Mouse (Mus musculus) C2C12 (cell line): ENCODE measurements around the gene Ssrp1. TPM values are rescaled to one million over a fixed set of nuclear protein-coding genes. Genes with fewer than 3 reads are reported as not detected.

Experiments
- H3K27me3 ChIP-seq: one replicate; pipeline ENCODE4 v1.6.1; 2011; ENCODE audit not compliant: control insufficient read depth, insufficient read depth, insufficient read length
- H3K36me3 ChIP-seq: one replicate; pipeline ENCODE4 v1.6.1; 2011; ENCODE audit not compliant: control insufficient read depth, insufficient read depth
- H3K4me3 ChIP-seq: one replicate; pipeline ENCODE4 v1.5.1; 2011; ENCODE audit warnings: mild to moderate bottlenecking, control low read depth; ENCODE audit not compliant: poor library complexity, insufficient read depth, severe bottlenecking
- H3K79me2 ChIP-seq: one replicate; pipeline ENCODE4 v1.6.1; 2011; ENCODE audit not compliant: control insufficient read depth, insufficient read depth
- H3K79me3 ChIP-seq: one replicate; pipeline ENCODE4 v1.6.1; 2011; ENCODE audit warnings: low read depth, control low read depth
- H3ac ChIP-seq: one replicate; pipeline ENCODE3; 2011; ENCODE audit warnings: low read depth; ENCODE audit not compliant: control insufficient read depth, insufficient read length
- CEBPB ChIP-seq: IDR thresholded peaks from one replicate; pipeline ENCODE4 v1.6.1; 2011; ENCODE audit warnings: low read depth, mild to moderate bottlenecking, control low read depth, moderate library complexity
- CTCF ChIP-seq: IDR thresholded peaks from one replicate; pipeline ENCODE4 v1.5.1; 2011; ENCODE audit not compliant: control insufficient read depth, insufficient read depth, insufficient read length
- FOSL1 ChIP-seq: IDR thresholded peaks from one replicate; pipeline ENCODE4 v1.8.0; 2011; ENCODE audit warnings: mild to moderate bottlenecking, low read length; ENCODE audit not compliant: poor library complexity, insufficient read depth, severe bottlenecking
- MAX ChIP-seq: IDR thresholded peaks from one replicate; pipeline ENCODE4 v1.6.1; 2011; ENCODE audit warnings: mild to moderate bottlenecking, control low read depth
- MYOD1 ChIP-seq: IDR thresholded peaks from one replicate; pipeline ENCODE4 v1.6.1; 2011; ENCODE audit warnings: low read depth; ENCODE audit not compliant: control insufficient read depth, insufficient read length
- MYOG ChIP-seq: IDR thresholded peaks from one replicate; pipeline ENCODE4 v1.6.1; 2011; ENCODE audit not compliant: control insufficient read depth, insufficient read length; ENCODE audit errors: extremely low read depth
- USF1 ChIP-seq: IDR thresholded peaks from one replicate; pipeline ENCODE4 v1.6.1; 2011; ENCODE audit warnings: low read depth, mild to moderate bottlenecking, control low read depth, moderate library complexity
- long read RNA-seq, 2 experiments: library from polyadenylated mRNA; unstranded; transcript quantifications; one replicate each; pipeline ENCODE4 v2.0.0; 2019 to 2020
- polyA plus RNA-seq: library from polyadenylated mRNA; unstranded; fragments of >200 nt; fragmentation: generic; extraction: Trizol; gene quantifications from one replicate; pipeline ENCODE4 v1.2.1, GENCODE M21; 2012; ENCODE audit warnings: missing spikeins

The Ssrp1 gene
- polyA plus RNA-seq, result 195 TPM
- long read RNA-seq, experiment 1, transcript Ssrp1-201 (17 exons, 2,739 nt), result major isoform, 38 of 104 reads
- long read RNA-seq, experiment 1, partial matches to known transcripts, result 53 of 104 reads
- long read RNA-seq, experiment 1, other reads (novel, unspliced or antisense), result 10 of 104 reads
- long read RNA-seq, experiment 2, transcript Ssrp1-209 (17 exons, 2,721 nt), result minor isoform, 30 of 1,858 reads
- long read RNA-seq, experiment 2, transcript Ssrp1-201 (17 exons, 2,739 nt), result major isoform, 864 of 1,858 reads
- long read RNA-seq, experiment 2, transcript Ssrp1-204 (15 exons, 2,069 nt), result minor isoform, 18 of 1,858 reads
- long read RNA-seq, experiment 2, partial matches to known transcripts, result 850 of 1,858 reads
- long read RNA-seq, experiment 2, other reads (novel, unspliced or antisense), result 96 of 1,858 reads

GRCm38 (mm10) chr2:85037047-85038026 is at the start of gene Ssrp1, which contains the start of gene P2rx3:
Gene Ssrp1 (plus strand): TSS chr2:85037234.
Gene P2rx3 (minus strand): TSS chr2:85037462.
- peak within 1 kb of the TSS; percentile 100 for H3ac ChIP-seq
- H3K27me3 ChIP-seq, result no peaks in the 10 kb centered on the region

GRCm38 (mm10) chr2:84987930-84988329 is 49.1 kb upstream of the Ssrp1 start, which contains the start of gene Prg3:
Gene Prg3 (plus strand): TSS chr2:84988215.
- Histone ChIP-seq H3K4me3 (no peak within 1 kb of the TSS), H3ac (no peak within 1 kb of the TSS), H3K27me3 (peaks cover 11% of the 10 kb centered on the region), H3K79me2 (no peaks in the 10 kb centered on the region), H3K79me3 (no peaks in the 10 kb centered on the region), H3K36me3 (no peaks in the 10 kb centered on the region)
- TF ChIP-seq MAX (no peak), CEBPB (no peak), USF1 (no peak), FOSL1 (no peak), MYOG (no peak), CTCF (no peak), MYOD1 (no peak)

More at GRCm38 (mm10) chr2:85037047-85038026, at the start of gene Ssrp1, which contains the start of gene P2rx3:
- TF ChIP-seq FOSL1 (no peak), MAX (peak; percentile 57)
- peak within 1 kb of the TSS; percentile 98 for H3K4me3 ChIP-seq
- H3K36me3 ChIP-seq, result peaks cover 47% of the 10 kb centered on the region
- H3K79me3 ChIP-seq, result peaks cover 38% of the 10 kb centered on the region
- peaks cover 47% of the 10 kb centered on the region for H3K79me2 ChIP-seq

DNA sequence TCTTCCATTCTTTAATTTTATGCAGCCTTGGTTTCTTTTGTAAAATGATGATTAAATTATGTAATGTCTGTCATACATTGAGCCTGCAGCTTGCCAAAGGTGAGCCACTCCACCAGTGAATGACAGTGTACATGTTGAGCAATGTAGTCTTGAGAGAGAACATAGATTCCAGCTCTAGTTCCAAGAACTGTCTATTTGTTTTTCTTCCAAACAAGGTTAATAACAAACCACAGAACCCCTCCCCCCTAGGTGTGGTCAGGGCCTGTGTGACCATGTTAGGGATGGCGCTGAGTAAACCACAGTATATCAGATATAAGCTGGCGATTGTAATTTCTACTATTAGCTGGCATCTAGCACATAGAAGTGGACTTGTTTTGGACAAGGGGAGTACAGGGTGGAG is 40.7 kb upstream of the Ssrp1 start:
- Histone ChIP-seq H3K79me2 (no peaks in the 10 kb centered on the region), H3ac (no peak overlapping the region), H3K4me3 (no peak overlapping the region), H3K36me3 (no peaks in the 10 kb centered on the region), H3K79me3 (no peaks in the 10 kb centered on the region), H3K27me3 (peaks cover 3% of the 10 kb centered on the region)
- TF ChIP-seq MYOG (no peak), MAX (no peak), USF1 (no peak), CEBPB (no peak), CTCF (no peak), FOSL1 (no peak), MYOD1 (no peak)

- H3ac ChIP-seq, result no peak overlapping the region
- no peaks in the 10 kb centered on the region for H3K27me3 ChIP-seq
- H3K79me3 ChIP-seq, result no peaks in the 10 kb centered on the region
- no peak overlapping the region for H3K4me3 ChIP-seq
- no peaks in the 10 kb centered on the region for H3K79me2 ChIP-seq
- no peak for TF ChIP-seq MYOD1
- no peak for TF ChIP-seq CTCF
- no peak for TF ChIP-seq USF1
- no peak for TF ChIP-seq MAX
- no peak for TF ChIP-seq MYOG
- no peak for TF ChIP-seq CEBPB
- no peak for TF ChIP-seq FOSL1
- no peaks in the 10 kb centered on the region for H3K36me3 ChIP-seq
Observed at GRCm38 (mm10) chr2:84999486-85000181, 37.4 kb upstream of the Ssrp1 start.

GRCm38 (mm10) chr2:85001497-85001896 is 35.5 kb upstream of the Ssrp1 start:
- Histone ChIP-seq H3ac (no peak overlapping the region), H3K36me3 (no peaks in the 10 kb centered on the region), H3K4me3 (no peak overlapping the region), H3K27me3 (no peaks in the 10 kb centered on the region), H3K79me2 (no peaks in the 10 kb centered on the region), H3K79me3 (no peaks in the 10 kb centered on the region)
- TF ChIP-seq FOSL1, result peak; percentile 63
- TF ChIP-seq MYOG, result no peak
- peak; percentile 54 for TF ChIP-seq MAX
- no peak for TF ChIP-seq USF1
